Comparison of ENCODE assay signal across 19 mouse cellular contexts in genomic region chr13:94188200-94189086, GRCm38 (mm10).
A peak's percentile ranks its signal among the peaks of the same experiment; 100 is the strongest.
DNase-seq lines count a peak whose midpoint lies in the region; ATAC-seq and TF ChIP-seq lines count a peak whose summit lies in the region.
"Had no signal": no experiment of that assay in that cellular context is flagged by ENCODE, and none has a peak within 500 bp of the region (broad histone marks: within the 10 kb centered on the region; RNA-seq: fewer than 3 reads in every experiment).

No protein-coding gene starts in this region.

- peaks cover 15% of the 10 kb centered on the region for H3K4me1 ChIP-seq in kidney, embryonic 15.5 days
- H3K4me1 ChIP-seq in forebrain, postnatal 0 days (ENCODE audit: insufficient read depth), result peaks cover 4% of the 10 kb centered on the region; the same call in 1 of the 2 replicates
- H3K4me1 ChIP-seq in midbrain, embryonic 10.5 days, result peaks cover 32% of the 10 kb centered on the region
- H3K4me1 ChIP-seq: stomach, embryonic 15.5 days had no signal

- H3K27me3 ChIP-seq in kidney, embryonic 15.5 days, result no peaks in the 10 kb centered on the region
- H3K27me3 ChIP-seq in forebrain, postnatal 0 days (ENCODE audit: insufficient read depth, low read length), result no peaks in the 10 kb centered on the region
- peaks cover 32% of the 10 kb centered on the region for H3K27me3 ChIP-seq in midbrain, embryonic 10.5 days (ENCODE audit: low read depth, poor library complexity, severe bottlenecking)
- H3K27me3 ChIP-seq: embryonic facial prominence, embryonic 12.5 days; neural tube, embryonic 13.5 days; stomach, embryonic 15.5 days had no signal

- no peak for TF ChIP-seq CTCF in forebrain, postnatal 0 days (IDR thresholded peaks at IDR 0.05; ENCODE audit: low read depth)

- ATAC-seq in kidney, embryonic 15.5 days (replicated peaks; ENCODE audit: low FRiP score), result no peak
- 0 out of 2 replicates have a peak, but pooled peaks have one; percentile 16 for ATAC-seq in forebrain, postnatal 0 days
- ATAC-seq: CD4-positive, CD25-positive, alpha-beta regulatory T cell, adult 4 months; intestine, embryonic 16.5 days; lung, postnatal 0 days had no signal

- H3K36me3 ChIP-seq in kidney, embryonic 15.5 days, result peaks cover 51% of the 10 kb centered on the region
- H3K36me3 ChIP-seq in forebrain, postnatal 0 days (ENCODE audit: insufficient read depth), result no peaks in the 10 kb centered on the region
- H3K36me3 ChIP-seq in midbrain, embryonic 10.5 days, result peaks cover 7% of the 10 kb centered on the region; the same call in 1 of the 2 replicates
- H3K36me3 ChIP-seq: stomach, embryonic 15.5 days had no signal

- DNase-seq in kidney, adult 9 months, result no peak
- DNase-seq in forebrain, postnatal 0 days, result no peak
- no peak for DNase-seq in midbrain, embryonic 10.5 days (ENCODE audit: low spot score)
- DNase-seq in retina, postnatal 1 day, result peak; percentile 56
- DNase-seq in lung, postnatal 14 days, result no peak
- DNase-seq in left cerebral cortex, adult 18-20 months (ENCODE audit: low spot score in 2 of 2), result no peak
- DNase-seq: adrenal gland, postnatal 25 days; gastrocnemius, adult 2 months; heart, adult 11 months; kidney, postnatal 10 days; layer of hippocampus, adult 9-11 months had no signal

- no peaks in the 10 kb centered on the region for H3K9me3 ChIP-seq in kidney, embryonic 15.5 days (replicated peaks)
- no peaks in the 10 kb centered on the region for H3K9me3 ChIP-seq in forebrain, postnatal 0 days (ENCODE audit: low read length)
- H3K9me3 ChIP-seq in midbrain, embryonic 10.5 days (replicated peaks), result no peaks in the 10 kb centered on the region
- H3K9me3 ChIP-seq: embryonic facial prominence, embryonic 12.5 days; neural tube, embryonic 13.5 days; stomach, embryonic 15.5 days had no signal

- H3K9ac ChIP-seq in kidney, embryonic 15.5 days, result no peak overlapping the region
- no peak overlapping the region for H3K9ac ChIP-seq in forebrain, postnatal 0 days
- H3K9ac ChIP-seq: embryonic facial prominence, embryonic 12.5 days; liver, embryonic 14.5 days; neural tube, embryonic 13.5 days; stomach, embryonic 15.5 days had no signal

- no peak overlapping the region for H3K4me2 ChIP-seq in kidney, embryonic 15.5 days
- no peak overlapping the region for H3K4me2 ChIP-seq in forebrain, postnatal 0 days (ENCODE audit: low read depth)
- H3K4me2 ChIP-seq: embryonic facial prominence, embryonic 12.5 days; neural tube, embryonic 13.5 days; stomach, embryonic 15.5 days had no signal

- no peak overlapping the region for H3K4me3 ChIP-seq in kidney, embryonic 15.5 days (replicated peaks)
- no peak overlapping the region for H3K4me3 ChIP-seq in forebrain, postnatal 0 days (ENCODE audit: low read depth, low read length)
- H3K4me3 ChIP-seq in midbrain, embryonic 10.5 days, result no peak overlapping the region
- H3K4me3 ChIP-seq: embryonic facial prominence, embryonic 12.5 days; gastrocnemius, adult 2 months; neural tube, embryonic 13.5 days; stomach, embryonic 15.5 days had no signal

- peak overlapping the region; percentile 32; the same call in 1 of the 2 replicates for H3K27ac ChIP-seq in kidney, embryonic 15.5 days
- H3K27ac ChIP-seq in forebrain, postnatal 0 days (ENCODE audit: low read depth, low read length), result no peak overlapping the region
- peak overlapping the region; percentile 56; the same call in 1 of the 2 replicates for H3K27ac ChIP-seq in midbrain, embryonic 10.5 days (replicated peaks)
- H3K27ac ChIP-seq: embryonic facial prominence, embryonic 12.5 days; gastrocnemius, adult 2 months; liver, embryonic 14.5 days; neural tube, embryonic 13.5 days; stomach, embryonic 15.5 days had no signal

- WGBS in kidney, embryonic 15.5 days, result 60% methylated on average over 10 of the region's 10 CpGs
- 20% methylated on average over 10 of the region's 10 CpGs for WGBS in forebrain, postnatal 0 days
- WGBS in midbrain, embryonic 10.5 days, result 16% methylated on average over 10 of the region's 10 CpGs
